Mouse (Mus musculus) E14TG2a.4 (cell line): ENCODE data around the gene Usp38.

Experiments used
- H3K27me3 ChIP-seq: 2 replicates; pipeline ENCODE4 v1.6.1; 2014; ENCODE audit warnings: low read length, control low read depth; ENCODE audit not compliant: insufficient read depth
- H3K36me3 ChIP-seq: 2 replicates; pipeline ENCODE4 v1.6.1; 2014; ENCODE audit warnings: low read length, control low read depth; ENCODE audit not compliant: insufficient read depth
- H3K4me1 ChIP-seq: replicated peaks from 2 replicates; pipeline ENCODE4 v1.6.1; 2014; ENCODE audit warnings: low read depth, low read length, control low read depth
- H3K4me3 ChIP-seq: replicated peaks from 2 replicates; pipeline ENCODE4 v1.5.1; 2014; ENCODE audit warnings: mild to moderate bottlenecking, low read length
- H3K9me3 ChIP-seq: 2 replicates; pipeline ENCODE4 v1.6.1; 2014; ENCODE audit warnings: low read length, control low read depth
- CTCF ChIP-seq: conservative IDR thresholded peaks from 2 replicates; pipeline ENCODE4 v1.5.1; 2014; ENCODE audit warnings: low read length
- NANOG ChIP-seq: IDR thresholded peaks from 2 replicates; pipeline ENCODE4 v1.6.1; 2014; ENCODE audit warnings: borderline replicate concordance, low read length, mixed read lengths
- POU5F1 ChIP-seq: IDR thresholded peaks from 2 replicates; pipeline ENCODE4 v1.6.1; 2014; ENCODE audit warnings: low read length, borderline replicate concordance

Usp38 gene

GRCm38 (mm10) chr8:80957776-80958175 lies 57.0 kb downstream of the Usp38 start:
- Histone ChIP-seq H3K4me1 (0 out of 2 replicates have a peak, but pooled peaks cover 3% of the 10 kb centered on the region), H3K36me3 (no peaks in the 10 kb centered on the region), H3K27me3 (no peaks in the 10 kb centered on the region), H3K4me3 (no peak overlapping the region), H3K9me3 (peaks cover 4% of the 10 kb centered on the region; the same call in 1 of the 2 replicates)
- TF ChIP-seq CTCF, result no peak
- TF ChIP-seq POU5F1, result no peak
- no peak for TF ChIP-seq NANOG

- TF ChIP-seq CTCF, result no peak
- no peak for TF ChIP-seq POU5F1
- TF ChIP-seq NANOG, result no peak
- Histone ChIP-seq H3K9me3 (peaks cover 4% of the 10 kb centered on the region; the same call in 1 of the 2 replicates), H3K4me3 (no peak overlapping the region), H3K36me3 (no peaks in the 10 kb centered on the region), H3K27me3 (no peaks in the 10 kb centered on the region), H3K4me1 (0 out of 2 replicates have a peak, but pooled peaks cover 4% of the 10 kb centered on the region)
These were observed 61.8 kb downstream of the Usp38 start for GRCm38 (mm10) chr8:80952973-80953372.

GRCm38 (mm10) chr8:80952235-80952915 lies 62.4 kb downstream of the Usp38 start:
- Histone ChIP-seq H3K4me3 (no peak overlapping the region), H3K27me3 (no peaks in the 10 kb centered on the region), H3K36me3 (no peaks in the 10 kb centered on the region), H3K9me3 (peaks cover 4% of the 10 kb centered on the region; the same call in 1 of the 2 replicates), H3K4me1 (0 out of 2 replicates have a peak, but pooled peaks cover 4% of the 10 kb centered on the region)
- TF ChIP-seq NANOG, result no peak
- TF ChIP-seq POU5F1, result no peak
- TF ChIP-seq CTCF, result no peak

GRCm38 (mm10) chr8:80948405-80949183 lies 66.1 kb downstream of the Usp38 start:
- H3K36me3 ChIP-seq, result no peaks in the 10 kb centered on the region
- H3K4me1 ChIP-seq, result 0 out of 2 replicates have a peak, but pooled peaks cover 4% of the 10 kb centered on the region
- TF ChIP-seq POU5F1 (no peak), CTCF (no peak), NANOG (no peak)
- H3K27me3 ChIP-seq, result no peaks in the 10 kb centered on the region
- no peaks in the 10 kb centered on the region for H3K9me3 ChIP-seq
- no peak overlapping the region for H3K4me3 ChIP-seq

GRCm38 (mm10) chr8:80943742-80944141 lies 71.0 kb downstream of the Usp38 start:
- Histone ChIP-seq H3K27me3 (no peaks in the 10 kb centered on the region), H3K4me1 (0 out of 2 replicates have a peak, but pooled peaks cover 3% of the 10 kb centered on the region), H3K4me3 (no peak overlapping the region), H3K9me3 (peaks cover 6% of the 10 kb centered on the region), H3K36me3 (no peaks in the 10 kb centered on the region)
- TF ChIP-seq CTCF, result no peak
- no peak for TF ChIP-seq POU5F1
- TF ChIP-seq NANOG, result no peak

- no peak for TF ChIP-seq CTCF
- no peak for TF ChIP-seq POU5F1
- Histone ChIP-seq H3K4me3 (peak overlapping the region; percentile 68), H3K4me1 (peaks cover 2% of the 10 kb centered on the region; the same call in 1 of the 2 replicates), H3K36me3 (no peaks in the 10 kb centered on the region), H3K9me3 (peaks cover 6% of the 10 kb centered on the region), H3K27me3 (no peaks in the 10 kb centered on the region)
These were observed 73.1 kb downstream of the Usp38 start for GRCm38 (mm10) chr8:80941621-80942020.

GRCm38 (mm10) chr8:80937814-80938650 lies 76.7 kb downstream of the Usp38 start:
- no peaks in the 10 kb centered on the region for H3K27me3 ChIP-seq
- H3K4me3 ChIP-seq, result no peak overlapping the region
- H3K4me1 ChIP-seq, result peaks cover 5% of the 10 kb centered on the region; the same call in 1 of the 2 replicates
- H3K9me3 ChIP-seq, result peaks cover 6% of the 10 kb centered on the region
- no peaks in the 10 kb centered on the region for H3K36me3 ChIP-seq
- no peak for TF ChIP-seq POU5F1
- no peak for TF ChIP-seq NANOG
- TF ChIP-seq CTCF, result no peak
